Mouse (Mus musculus): Measurements from ENCODE around the gene Btbd9. TPM values are rescaled to one million over a fixed set of nuclear protein-coding genes. Genes with fewer than 3 reads are reported as not detected.

Gene Btbd9
- polyA plus RNA-seq, 1 experiment from 2014 or later, result 63.1 TPM

DNA sequence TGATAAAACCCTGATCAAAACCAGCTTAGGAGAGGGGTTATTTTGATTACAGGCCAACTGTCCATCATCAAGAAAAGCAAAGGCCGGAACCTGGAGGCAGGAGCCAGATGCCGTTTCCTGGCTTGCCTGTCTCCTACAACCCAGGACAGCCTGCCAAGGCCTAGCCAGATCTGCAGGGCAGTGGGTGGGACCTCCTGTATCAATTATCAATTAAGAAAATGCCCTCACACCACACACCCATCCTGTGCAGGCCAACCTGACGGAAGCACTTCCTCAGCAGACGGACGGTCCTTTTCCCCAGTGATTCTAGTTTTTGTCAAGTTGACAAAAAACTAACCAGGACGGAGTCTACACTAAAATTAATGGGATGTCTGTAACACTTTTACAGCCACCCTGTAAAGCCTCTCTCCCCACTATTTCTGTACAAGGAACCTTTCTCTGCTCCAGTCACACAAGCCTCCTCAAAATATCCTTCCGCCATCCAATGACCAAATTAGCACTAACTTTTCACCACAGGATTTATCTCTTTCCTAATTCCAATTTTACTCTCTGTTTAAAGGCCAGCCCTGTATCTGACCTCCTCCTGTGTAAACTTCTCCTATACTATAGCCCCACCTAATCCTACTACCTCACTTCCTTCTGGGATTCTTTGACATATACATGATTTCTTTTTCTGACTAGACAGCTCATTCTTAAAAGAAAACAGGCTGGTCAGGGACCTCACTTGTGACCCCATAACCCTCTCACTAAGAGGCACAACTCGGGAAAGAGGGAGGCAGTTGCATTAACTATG is 2.1 kb downstream of the Btbd9 start:
- Histone ChIP-seq H3K4me2 (replicated peaks; ENCODE audit: low read depth, low read length) (no peak overlapping the region), H3K4me1 (ENCODE audit: control insufficient read depth, insufficient read depth, low read length) (peaks cover 12% of the 10 kb centered on the region), H3K36me3 (ENCODE audit: control insufficient read depth, insufficient read depth, low read length) (no peaks in the 10 kb centered on the region), H3K27me3 (ENCODE audit: control insufficient read depth, insufficient read depth, low read length) (no peaks in the 10 kb centered on the region), H3K27ac (ENCODE audit: low read length) (no peak overlapping the region), H3K4me3 (ENCODE audit: low read depth, low read length) (no peak overlapping the region), H3K9me3 (ENCODE audit: control insufficient read depth, low read depth, low read length) (no peaks in the 10 kb centered on the region), H3K9ac (replicated peaks; ENCODE audit: low read depth, low read length) (no peak overlapping the region)
- no peak for ATAC-seq (ENCODE audit: insufficient number of reproducible peaks, insufficient read depth, low FRiP score, low read depth)
- 66% methylated on average over 8 of the region's 8 CpGs for WGBS

DNA sequence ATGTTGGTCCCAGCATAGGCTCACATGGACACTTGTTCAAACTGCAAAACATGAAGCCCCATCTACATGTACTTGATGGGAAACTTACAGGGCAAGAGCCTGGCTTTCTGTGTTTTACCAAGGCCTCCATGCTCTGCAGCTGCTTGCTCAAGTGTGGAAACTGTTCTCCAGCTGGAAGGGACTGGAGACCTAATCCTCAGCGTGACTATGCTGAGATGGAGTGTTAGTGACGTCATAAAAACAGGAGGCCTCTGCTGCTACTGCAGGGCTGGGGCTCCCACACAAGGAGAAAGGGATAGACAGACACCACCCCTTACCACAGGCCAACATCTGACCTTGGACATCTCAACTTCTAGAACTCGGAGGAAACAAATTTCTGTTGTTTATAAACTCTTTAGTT is 5.3 kb downstream of the Btbd9 start:
- Histone ChIP-seq H3K27ac (ENCODE audit: low read length) (no peak overlapping the region), H3K9me3 (ENCODE audit: control insufficient read depth, low read depth, low read length) (no peaks in the 10 kb centered on the region), H3K4me3 (ENCODE audit: low read depth, low read length) (no peak overlapping the region), H3K27me3 (ENCODE audit: control insufficient read depth, insufficient read depth, low read length) (no peaks in the 10 kb centered on the region), H3K4me2 (replicated peaks; ENCODE audit: low read depth, low read length) (no peak overlapping the region), H3K9ac (replicated peaks; ENCODE audit: low read depth, low read length) (no peak overlapping the region), H3K36me3 (ENCODE audit: control insufficient read depth, insufficient read depth, low read length) (no peaks in the 10 kb centered on the region), H3K4me1 (ENCODE audit: control insufficient read depth, insufficient read depth, low read length) (peaks cover 8% of the 10 kb centered on the region)
- ATAC-seq (ENCODE audit: insufficient number of reproducible peaks, insufficient read depth, low FRiP score, low read depth), result no peak
- WGBS, result 44% methylated on average over 3 of the region's 3 CpGs

DNA sequence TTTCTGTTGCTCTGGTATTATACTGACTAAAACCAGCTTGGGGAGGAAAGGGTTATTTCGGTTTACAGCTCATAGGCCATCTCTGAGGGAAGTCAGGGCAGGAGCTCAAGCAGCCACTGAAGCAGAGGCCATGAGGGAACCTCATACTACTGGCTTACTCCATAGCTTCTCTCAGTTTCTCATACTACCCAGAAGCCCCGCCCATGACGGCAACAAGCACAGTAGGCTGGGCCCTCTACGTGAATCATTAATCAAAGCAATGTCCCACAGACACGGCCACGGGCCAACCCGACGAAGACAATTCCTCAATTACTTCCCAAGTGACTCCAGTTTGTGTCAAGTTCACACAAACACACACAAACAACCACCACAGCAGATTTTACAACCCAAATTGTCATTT is 6.1 kb downstream of the Btbd9 start:
- WGBS, result 46% methylated on average over 8 of the region's 8 CpGs
- no peak for ATAC-seq (ENCODE audit: insufficient number of reproducible peaks, insufficient read depth, low FRiP score, low read depth)
- Histone ChIP-seq H3K4me3 (ENCODE audit: low read depth, low read length) (no peak overlapping the region), H3K9me3 (ENCODE audit: control insufficient read depth, low read depth, low read length) (no peaks in the 10 kb centered on the region), H3K4me1 (ENCODE audit: control insufficient read depth, insufficient read depth, low read length) (peaks cover 8% of the 10 kb centered on the region), H3K4me2 (replicated peaks; ENCODE audit: low read depth, low read length) (no peak overlapping the region), H3K27ac (ENCODE audit: low read length) (no peak overlapping the region), H3K27me3 (ENCODE audit: control insufficient read depth, insufficient read depth, low read length) (no peaks in the 10 kb centered on the region), H3K36me3 (ENCODE audit: control insufficient read depth, insufficient read depth, low read length) (no peaks in the 10 kb centered on the region), H3K9ac (replicated peaks; ENCODE audit: low read depth, low read length) (no peak overlapping the region)

DNA sequence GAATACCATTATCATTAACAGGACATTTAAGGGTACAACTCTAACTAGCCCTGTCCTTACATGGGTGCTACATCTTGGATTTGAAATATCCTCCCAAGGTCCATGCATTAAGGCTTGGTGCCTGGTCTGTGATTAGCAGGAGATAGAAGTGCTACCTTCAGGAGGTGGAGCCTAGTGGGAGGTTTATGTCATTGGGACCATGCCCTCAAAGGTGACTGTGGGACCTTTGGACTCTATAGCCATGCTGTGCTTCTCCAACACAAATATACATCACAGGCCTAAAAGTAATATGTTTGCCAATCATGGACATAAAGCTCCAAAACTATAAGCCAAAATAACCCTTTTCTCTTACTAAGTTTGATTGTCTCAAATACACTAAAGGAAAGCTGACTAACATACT is 7.8 kb downstream of the Btbd9 start:
- no peak for ATAC-seq (ENCODE audit: insufficient number of reproducible peaks, insufficient read depth, low FRiP score, low read depth)
- H3K4me3 ChIP-seq (ENCODE audit: low read depth, low read length), result no peak overlapping the region

DNA sequence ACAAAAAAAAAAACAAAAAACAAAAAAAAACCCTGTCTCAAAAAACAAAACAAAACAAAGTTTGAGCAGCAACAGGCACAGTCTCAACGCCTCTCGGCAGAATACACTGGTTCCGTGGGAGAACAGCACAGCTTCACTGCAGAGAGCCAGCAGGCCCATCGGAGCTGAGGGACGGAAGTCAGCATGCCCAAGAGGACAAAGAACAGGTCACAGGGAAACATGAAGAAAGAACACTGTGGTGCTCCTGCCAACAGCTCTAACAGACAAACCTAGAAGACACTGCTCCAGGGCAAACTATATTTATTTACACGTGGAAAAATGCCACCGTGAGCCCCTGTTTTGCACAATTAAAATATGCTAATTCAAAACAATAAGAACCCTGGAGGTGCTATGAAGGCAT is 11.3 kb downstream of the Btbd9 start:
- WGBS, result 82% methylated on average over 7 of the region's 7 CpGs

More for the DNA sequence above, 7.8 kb downstream of the Btbd9 start:
- no peaks in the 10 kb centered on the region for H3K36me3 ChIP-seq (ENCODE audit: control insufficient read depth, insufficient read depth, low read length)
- no peaks in the 10 kb centered on the region for H3K9me3 ChIP-seq (ENCODE audit: control insufficient read depth, low read depth, low read length)
- H3K27me3 ChIP-seq (ENCODE audit: control insufficient read depth, insufficient read depth, low read length), result no peaks in the 10 kb centered on the region
- H3K4me2 ChIP-seq (replicated peaks; ENCODE audit: low read depth, low read length), result no peak overlapping the region
- H3K27ac ChIP-seq (ENCODE audit: low read length), result no peak overlapping the region
- no peak overlapping the region for H3K9ac ChIP-seq (replicated peaks; ENCODE audit: low read depth, low read length)
- H3K4me1 ChIP-seq (ENCODE audit: control insufficient read depth, insufficient read depth, low read length), result peaks cover 3% of the 10 kb centered on the region; the same call in 1 of the 2 replicates

DNA sequence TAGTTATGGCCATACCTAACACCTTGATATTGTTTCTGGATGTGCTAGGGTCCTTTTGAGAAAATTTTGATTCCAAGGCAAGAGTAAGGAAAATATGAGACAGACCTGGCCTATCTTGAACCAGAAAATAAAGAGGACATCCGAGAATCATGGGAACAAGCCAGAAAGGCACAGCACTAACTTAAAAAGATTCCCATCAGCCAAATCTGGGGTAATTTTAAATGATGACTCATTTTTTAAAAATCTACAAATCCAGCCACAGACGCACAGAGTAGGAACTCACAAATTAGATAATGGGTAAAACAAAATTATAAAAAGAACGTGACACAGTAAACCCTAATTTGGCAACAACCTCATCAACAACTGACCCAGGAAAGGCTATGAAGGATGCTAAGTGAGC is 11.9 kb downstream of the Btbd9 start:
- Histone ChIP-seq H3K36me3 (ENCODE audit: control insufficient read depth, insufficient read depth, low read length) (no peaks in the 10 kb centered on the region), H3K9me3 (ENCODE audit: control insufficient read depth, low read depth, low read length) (no peaks in the 10 kb centered on the region), H3K27ac (ENCODE audit: low read length) (no peak overlapping the region), H3K4me3 (ENCODE audit: low read depth, low read length) (no peak overlapping the region), H3K9ac (replicated peaks; ENCODE audit: low read depth, low read length) (no peak overlapping the region), H3K4me2 (replicated peaks; ENCODE audit: low read depth, low read length) (no peak overlapping the region), H3K4me1 (ENCODE audit: control insufficient read depth, insufficient read depth, low read length) (no peaks in the 10 kb centered on the region), H3K27me3 (ENCODE audit: control insufficient read depth, insufficient read depth, low read length) (no peaks in the 10 kb centered on the region)
- WGBS, result 82% methylated on average over 3 of the region's 3 CpGs
- ATAC-seq (ENCODE audit: insufficient number of reproducible peaks, insufficient read depth, low FRiP score, low read depth), result no peak

More for the DNA sequence above, 11.3 kb downstream of the Btbd9 start:
- H3K9ac ChIP-seq (replicated peaks; ENCODE audit: low read depth, low read length), result no peak overlapping the region
- H3K27me3 ChIP-seq (ENCODE audit: control insufficient read depth, insufficient read depth, low read length), result no peaks in the 10 kb centered on the region
- H3K27ac ChIP-seq (ENCODE audit: low read length), result no peak overlapping the region
- no peak for ATAC-seq (ENCODE audit: insufficient number of reproducible peaks, insufficient read depth, low FRiP score, low read depth)
- H3K9me3 ChIP-seq (ENCODE audit: control insufficient read depth, low read depth, low read length), result no peaks in the 10 kb centered on the region
- peaks cover under 1% of the 10 kb centered on the region; the same call in 1 of the 2 replicates for H3K4me1 ChIP-seq (ENCODE audit: control insufficient read depth, insufficient read depth, low read length)
- no peak overlapping the region for H3K4me3 ChIP-seq (ENCODE audit: low read depth, low read length)
- H3K4me2 ChIP-seq (replicated peaks; ENCODE audit: low read depth, low read length), result no peak overlapping the region
- no peaks in the 10 kb centered on the region for H3K36me3 ChIP-seq (ENCODE audit: control insufficient read depth, insufficient read depth, low read length)

DNA sequence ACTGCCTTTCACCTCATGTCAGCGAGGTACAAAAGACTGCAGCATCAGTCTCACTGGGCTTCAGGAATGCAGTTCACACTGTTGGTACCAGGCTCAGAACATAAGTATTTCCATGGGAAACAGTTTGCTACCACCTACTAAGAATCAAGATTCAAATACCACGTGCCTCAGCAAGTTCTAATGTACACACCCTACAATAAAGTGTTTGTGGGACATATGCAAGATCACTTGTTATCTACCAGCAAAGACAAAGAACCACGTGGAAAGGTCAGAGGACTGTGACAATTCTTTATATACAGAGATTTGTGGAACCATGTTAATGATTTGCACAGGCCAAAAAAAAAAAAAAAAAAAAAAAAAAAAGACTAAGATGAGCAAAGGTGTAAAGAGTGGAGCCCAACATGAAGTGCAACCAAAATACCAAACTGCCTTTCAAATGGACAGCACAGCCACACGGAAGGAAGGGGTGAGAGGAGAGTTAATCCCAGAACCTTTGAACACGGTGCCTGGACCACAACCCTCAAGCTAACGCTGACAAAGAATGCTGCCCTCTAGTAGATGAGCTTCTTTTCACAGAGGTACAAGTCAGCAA is 12.7 kb downstream of the Btbd9 start:
- Histone ChIP-seq H3K27ac (ENCODE audit: low read length) (no peak overlapping the region), H3K9ac (replicated peaks; ENCODE audit: low read depth, low read length) (no peak overlapping the region), H3K4me3 (ENCODE audit: low read depth, low read length) (no peak overlapping the region), H3K36me3 (ENCODE audit: control insufficient read depth, insufficient read depth, low read length) (no peaks in the 10 kb centered on the region), H3K27me3 (ENCODE audit: control insufficient read depth, insufficient read depth, low read length) (no peaks in the 10 kb centered on the region), H3K4me2 (replicated peaks; ENCODE audit: low read depth, low read length) (no peak overlapping the region), H3K4me1 (ENCODE audit: control insufficient read depth, insufficient read depth, low read length) (no peaks in the 10 kb centered on the region), H3K9me3 (ENCODE audit: control insufficient read depth, low read depth, low read length) (no peaks in the 10 kb centered on the region)
- ATAC-seq (ENCODE audit: insufficient number of reproducible peaks, insufficient read depth, low FRiP score, low read depth), result no peak
- WGBS, result 65% methylated on average over 6 of the region's 6 CpGs

DNA sequence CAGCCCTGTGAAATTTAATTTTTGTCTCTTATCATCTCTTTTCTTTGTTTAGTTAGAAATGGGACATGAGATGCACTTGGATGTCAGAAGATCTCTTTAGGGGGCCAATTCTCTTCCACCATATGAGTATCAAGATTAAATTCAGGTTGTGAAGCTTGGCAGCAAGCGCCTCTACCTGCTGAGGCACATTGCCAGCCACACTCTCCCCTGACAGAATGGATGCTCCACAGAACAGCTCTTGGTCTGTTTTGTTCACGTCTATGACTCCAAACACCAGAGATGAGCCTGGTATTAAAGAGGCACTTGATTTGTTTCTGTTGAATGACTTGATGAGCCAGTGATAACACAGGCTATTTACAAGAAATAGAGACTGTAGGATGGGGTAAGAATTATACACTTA is 13.5 kb downstream of the Btbd9 start:
- no peak overlapping the region for H3K4me2 ChIP-seq (replicated peaks; ENCODE audit: low read depth, low read length)
- 80% methylated on average over 2 of the region's 2 CpGs for WGBS
- H3K4me3 ChIP-seq (ENCODE audit: low read depth, low read length), result no peak overlapping the region
- no peak overlapping the region for H3K9ac ChIP-seq (replicated peaks; ENCODE audit: low read depth, low read length)
- no peak for ATAC-seq (ENCODE audit: insufficient number of reproducible peaks, insufficient read depth, low FRiP score, low read depth)
- H3K9me3 ChIP-seq (ENCODE audit: control insufficient read depth, low read depth, low read length), result no peaks in the 10 kb centered on the region
- H3K4me1 ChIP-seq (ENCODE audit: control insufficient read depth, insufficient read depth, low read length), result no peaks in the 10 kb centered on the region
- H3K36me3 ChIP-seq (ENCODE audit: control insufficient read depth, insufficient read depth, low read length), result no peaks in the 10 kb centered on the region
- H3K27ac ChIP-seq (ENCODE audit: low read length), result no peak overlapping the region
- no peaks in the 10 kb centered on the region for H3K27me3 ChIP-seq (ENCODE audit: control insufficient read depth, insufficient read depth, low read length)

Data from stomach, embryonic 14.5 days (tissue).